Mouse (Mus musculus): ENCODE measurements around the gene Atr.
A peak's percentile ranks its signal among the peaks of the same experiment; 100 is the strongest.

- peak; percentile 44; the same call in 1 of the 2 replicates for TF ChIP-seq CTCF (IDR thresholded peaks at IDR 0.05; ENCODE audit: low read depth)
- no peak for TF ChIP-seq EP300 (optimal IDR thresholded peaks at IDR 0.05)
These were observed 45.6 kb upstream of the Atr start for GRCm38 (mm10) chr9:95811817-95812216.
